ENCODE assay signal across 17 mouse cellular contexts in the genomic region with DNA sequence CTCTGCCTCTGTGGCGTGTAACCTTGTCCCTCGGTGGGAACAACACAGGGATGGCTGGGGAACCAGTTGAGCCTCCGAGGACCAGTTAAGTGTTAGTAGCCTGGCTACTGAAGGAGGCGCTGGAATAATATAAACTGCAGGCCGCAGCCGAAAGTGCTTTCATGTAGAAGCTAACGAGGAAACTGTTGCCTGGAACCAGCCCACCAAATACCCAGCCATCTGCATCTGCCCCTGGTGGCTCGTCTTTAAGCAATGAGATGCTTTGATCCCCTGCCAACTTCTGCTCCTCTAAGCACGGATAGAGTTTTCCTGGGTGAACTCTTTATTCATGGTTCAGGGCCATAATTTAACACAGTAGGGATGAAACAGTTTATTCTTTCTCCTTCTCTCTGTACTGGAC.
DNase-seq lines count a peak whose midpoint lies in the region; ATAC-seq and TF ChIP-seq lines count a peak whose summit lies in the region.
"Had no signal": no experiment of that assay in that cellular context is flagged by ENCODE, and none has a peak within 500 bp of the region (broad histone marks: within the 10 kb centered on the region; RNA-seq: fewer than 3 reads in every experiment).

No protein-coding gene starts in this region.

- intact Hi-C loops in left cerebral cortex, postnatal 14 days (cut with DNase I) = no loop called here

- H3K36me3 ChIP-seq in thymus, adult 2 months (ENCODE audit: control insufficient read depth, insufficient read depth, low read length) = no peaks in the 10 kb centered on the region
- H3K36me3 ChIP-seq: embryonic facial prominence, embryonic 13.5 days had no signal

- H3K4me3 ChIP-seq in thymus, adult 2 months (ENCODE audit: control insufficient read depth, insufficient read depth, low read length) = no peak overlapping the region
- H3K4me3 ChIP-seq: embryonic facial prominence, embryonic 13.5 days; heart, adult 2 months had no signal

- H3K4me1 ChIP-seq in thymus, adult 2 months (replicated peaks; ENCODE audit: control insufficient read depth, insufficient read depth, low read length) = peaks cover 25% of the 10 kb centered on the region

- H3K27ac ChIP-seq in thymus, adult 2 months (ENCODE audit: control insufficient read depth, insufficient read depth, low read length) = no peak overlapping the region
- H3K27ac ChIP-seq: embryonic facial prominence, embryonic 13.5 days; heart, adult 2 months; liver, embryonic 14.5 days had no signal

- TF ChIP-seq POLR2A in thymus, adult 2 months (IDR thresholded peaks at IDR 0.05; ENCODE audit: control insufficient read depth, extremely low read depth, insufficient read depth, low read length, poor library complexity) = no peak

- ATAC-seq in frontal cortex, adult (ENCODE audit: low TSS enrichment) = no peak

- 45% methylated on average over 9 of the region's 9 CpGs for WGBS in thymus, adult 2 months

- DNase-seq in adrenal gland, postnatal 14 days = peak; percentile 37
- DNase-seq in adrenal gland, postnatal 25 days = no peak
- DNase-seq in left cerebral cortex, postnatal 14 days (ENCODE audit: low spot score in 2 of 2) = peak; percentile 15 to 51
- no peak for DNase-seq in left cerebral cortex, adult 11 months (ENCODE audit: low spot score)
- DNase-seq in right cerebral cortex, postnatal 10 days (ENCODE audit: low spot score in 2 of 2) = peak; percentile 50 to 59
- DNase-seq in right cerebral cortex, postnatal 25 days = no peak
- DNase-seq in thymus, adult 2 months = no peak
- DNase-seq: adrenal gland, adult 8-10 months; gastrocnemius, postnatal 10 days; heart, adult 2 months; kidney, adult 8-10 months; kidney, postnatal 36 days; lung, postnatal 14 days; thymus, postnatal 14 days had no signal

- H3K27me3 ChIP-seq in thymus, adult 2 months (ENCODE audit: control insufficient read depth, insufficient read depth, low read length) = no peaks in the 10 kb centered on the region
- H3K27me3 ChIP-seq: embryonic facial prominence, embryonic 13.5 days had no signal

- TF ChIP-seq CTCF in thymus, adult 2 months (IDR thresholded peaks at IDR 0.05; ENCODE audit: borderline replicate concordance, control insufficient read depth, extremely low read depth, insufficient read depth, low read length, poor library complexity) = no peak

Comparison
In these comparisons a context has a peak if more than half of its experiments do, and no peak if none do; other contexts are left out.
1. DNase-seq: peak in adrenal gland, postnatal 14 days (single experiment), left cerebral cortex, postnatal 14 days (2 of 2) and right cerebral cortex, postnatal 10 days (2 of 2); none in adrenal gland, postnatal 25 days (single experiment), left cerebral cortex, adult 11 months (single experiment), right cerebral cortex, postnatal 25 days (single experiment) and thymus, adult 2 months (single experiment).